Comparison of ENCODE assay signal across 8 mouse cellular contexts in genomic region chr8:45934582-45935014, GRCm38 (mm10). TPM values are rescaled to one million over a fixed set of nuclear protein-coding genes. Genes with fewer than 3 reads are reported as not detected.
DNase-seq lines count a peak whose midpoint lies in the region; ATAC-seq and TF ChIP-seq lines count a peak whose summit lies in the region.

TSS of gene Ccdc110 (plus strand) at chr8:45934619.

- H3K4me2 ChIP-seq in limb, embryonic 13.5 days (replicated peaks): peak within 1 kb of the TSS; percentile 64
- peak within 1 kb of the TSS; percentile 78 for H3K4me2 ChIP-seq in midbrain, embryonic 16.5 days (ENCODE audit: low read length)

- peak; percentile 89 for ATAC-seq in limb, embryonic 13.5 days (ENCODE audit: low FRiP score, low read depth)
- ATAC-seq in midbrain, embryonic 16.5 days: peak; percentile 90

- TF ChIP-seq POLR2A in bone marrow macrophage, adult 2 months (IDR thresholded peaks at IDR 0.05; ENCODE audit: borderline replicate concordance, low read depth, low read length): no peak
- no peak for TF ChIP-seq POLR2A in embryonic fibroblast, embryonic 13.5 days (IDR thresholded peaks at IDR 0.05; ENCODE audit: low read depth, low read length)
- no peak for TF ChIP-seq POLR2A in spleen, adult 2 months (IDR thresholded peaks at IDR 0.05; ENCODE audit: low read depth, low read length)

- DNase-seq in B cell, adult 2 months: peak; percentile 98
- DNase-seq in heart, adult 9 months (ENCODE audit: low spot score in 2 of 2): peak; percentile 85 to 93
- DNase-seq in kidney, adult 9 months: peak; percentile 94
- DNase-seq in spleen, adult 2 months (ENCODE audit: low read depth in 1 of 2, low spot score in 2 of 2): peak; percentile 67 to 93

- no peak within 1 kb of the TSS for H3K27ac ChIP-seq in bone marrow macrophage, adult 2 months (ENCODE audit: insufficient read depth, low read depth, low read length)
- no peak within 1 kb of the TSS for H3K27ac ChIP-seq in embryonic fibroblast, embryonic 13.5 days (ENCODE audit: insufficient read depth, low read length)
- H3K27ac ChIP-seq in limb, embryonic 13.5 days: no peak within 1 kb of the TSS
- no peak within 1 kb of the TSS for H3K27ac ChIP-seq in midbrain, embryonic 16.5 days (ENCODE audit: low read length)
- no peak within 1 kb of the TSS for H3K27ac ChIP-seq in spleen, adult 2 months (ENCODE audit: insufficient read depth, low read length)

- H3K9me3 ChIP-seq in limb, embryonic 13.5 days: no peaks in the 10 kb centered on the region
- no peaks in the 10 kb centered on the region for H3K9me3 ChIP-seq in midbrain, embryonic 16.5 days (replicated peaks; ENCODE audit: control insufficient read depth, low read length, poor library complexity, severe bottlenecking)

- H3K27me3 ChIP-seq in limb, embryonic 13.5 days: 0 out of 2 replicates have a peak, but pooled peaks cover 3% of the 10 kb centered on the region
- no peaks in the 10 kb centered on the region for H3K27me3 ChIP-seq in midbrain, embryonic 16.5 days (ENCODE audit: control insufficient read depth, insufficient read depth, low read depth, low read length)
- H3K27me3 ChIP-seq in spleen, adult 2 months (ENCODE audit: control insufficient read depth, insufficient read depth, low read length): no peaks in the 10 kb centered on the region

- TF ChIP-seq CTCF in bone marrow macrophage, adult 2 months (IDR thresholded peaks at IDR 0.05; ENCODE audit: low read depth, low read length): peak; percentile 100
- peak; percentile 100 for TF ChIP-seq CTCF in embryonic fibroblast, embryonic 13.5 days (IDR thresholded peaks at IDR 0.05; ENCODE audit: borderline replicate concordance, insufficient read depth, low read length)
- TF ChIP-seq CTCF in spleen, adult 2 months (IDR thresholded peaks at IDR 0.05; ENCODE audit: extremely low read depth, insufficient read depth, insufficient read length, insufficient replicate concordance): peak; percentile 100

- no peak within 1 kb of the TSS for H3K9ac ChIP-seq in limb, embryonic 13.5 days
- peak within 1 kb of the TSS; percentile 62 for H3K9ac ChIP-seq in midbrain, embryonic 16.5 days (ENCODE audit: low read depth, low read length)

- no peaks in the 10 kb centered on the region for H3K36me3 ChIP-seq in limb, embryonic 13.5 days
- H3K36me3 ChIP-seq in midbrain, embryonic 16.5 days (ENCODE audit: control insufficient read depth, insufficient read depth, low read length): no peaks in the 10 kb centered on the region
- H3K36me3 ChIP-seq in spleen, adult 2 months (ENCODE audit: control insufficient read depth, insufficient read depth, low read length): no peaks in the 10 kb centered on the region

- no peaks in the 10 kb centered on the region for H3K4me1 ChIP-seq in bone marrow macrophage, adult 2 months (ENCODE audit: control insufficient read depth, insufficient read depth, low read length)
- H3K4me1 ChIP-seq in embryonic fibroblast, embryonic 13.5 days (ENCODE audit: control insufficient read depth, insufficient read depth, low read length): no peaks in the 10 kb centered on the region
- H3K4me1 ChIP-seq in limb, embryonic 13.5 days: no peaks in the 10 kb centered on the region
- no peaks in the 10 kb centered on the region for H3K4me1 ChIP-seq in midbrain, embryonic 16.5 days (ENCODE audit: control insufficient read depth, insufficient read depth, low read length)
- no peaks in the 10 kb centered on the region for H3K4me1 ChIP-seq in spleen, adult 2 months (ENCODE audit: control insufficient read depth, insufficient read depth, insufficient read length)

- H3K4me3 ChIP-seq in bone marrow macrophage, adult 2 months (ENCODE audit: insufficient read depth, low read length): no peak within 1 kb of the TSS
- peak within 1 kb of the TSS; percentile 26 for H3K4me3 ChIP-seq in embryonic fibroblast, embryonic 13.5 days (ENCODE audit: insufficient read depth, low read length)
- H3K4me3 ChIP-seq in limb, embryonic 13.5 days: peak within 1 kb of the TSS; percentile 39
- H3K4me3 ChIP-seq in midbrain, embryonic 16.5 days (ENCODE audit: low read depth, low read length): peak within 1 kb of the TSS; percentile 47
- H3K4me3 ChIP-seq in spleen, adult 2 months (ENCODE audit: extremely low read depth, insufficient read depth, insufficient read length): no peak within 1 kb of the TSS

- 3% methylated on average over 23 of the region's 23 CpGs for WGBS in limb, embryonic 13.5 days
- WGBS in midbrain, embryonic 16.5 days: under 1% methylated on average over 23 of the region's 23 CpGs
- 2% methylated on average over 23 of the region's 23 CpGs for WGBS in spleen, adult 2 months

RNA-seq across cellular contexts. Expression of gene Ccdc110, which starts in this region (rescaled TPM):
- not detected in 2 replicates for polyA plus RNA-seq in bone marrow macrophage, adult 2 months (2012; ENCODE audit: insufficient read depth, insufficient read length, missing spikeins)
- not detected in 2 replicates for polyA plus RNA-seq in embryonic fibroblast, embryonic 13.5 days (2011; ENCODE audit: insufficient read length, low read depth, missing spikeins)
- polyA plus RNA-seq in limb, embryonic 13.5 days (2015; fragmentation: Nextera tagmentation; extraction: Ambion mirVana): 0.14 and 0.23 TPM in 2 replicates
- 0.10 and 0.22 TPM in 2 replicates for polyA plus RNA-seq in midbrain, embryonic 16.5 days (2015; fragmentation: Nextera tagmentation; extraction: Ambion mirVana)
- polyA plus RNA-seq in spleen, adult 2 months (2012; rRNA removed): not detected in 2 replicates

Comparison
In these comparisons a context has a peak if more than half of its experiments do, and no peak if none do; other contexts are left out.
1. Peak in ATAC-seq, H3K4me3 ChIP-seq and H3K4me2 ChIP-seq in limb, embryonic 13.5 days; RNA of the gene not detected or under 1 TPM.
2. Peak in ATAC-seq, H3K4me3 ChIP-seq, H3K9ac ChIP-seq and H3K4me2 ChIP-seq in midbrain, embryonic 16.5 days; RNA of the gene not detected or under 1 TPM.
3. Peak in DNase-seq in spleen, adult 2 months; RNA of the gene not detected or under 1 TPM.